Mouse (Mus musculus): Measurements from ENCODE around the gene Ugt1a8.
A peak's percentile ranks its signal among the peaks of the same experiment; 100 is the strongest.
"Not testable (repeated sequence)": the region's sequence is repeated elsewhere in the genome, so short reads cannot be mapped to it uniquely, and the experiment has no call there.

Ugt1a8 gene

GRCm38 (mm10) chr1:88109027-88109557 lies 21.5 kb downstream of the Ugt1a8 start:
- not testable (repeated sequence) for DNase-seq (ENCODE audit: low spot score in 2 of 2)

GRCm38 (mm10) chr1:88109604-88110003 lies 22.0 kb downstream of the Ugt1a8 start:
- DNase-seq (ENCODE audit: low spot score in 2 of 2), result not testable (repeated sequence)

- DNase-seq (ENCODE audit: low spot score in 2 of 2), result not testable (repeated sequence)
These were observed 25.2 kb downstream of the Ugt1a8 start for GRCm38 (mm10) chr1:88112769-88113168.

GRCm38 (mm10) chr1:88120550-88120949 lies 32.9 kb downstream of the Ugt1a8 start:
- not testable (repeated sequence) for DNase-seq (ENCODE audit: low spot score in 2 of 2)

- DNase-seq (ENCODE audit: low spot score in 2 of 2), result not testable (repeated sequence)
These were observed 33.9 kb downstream of the Ugt1a8 start for GRCm38 (mm10) chr1:88121521-88121920.

GRCm38 (mm10) chr1:88125827-88126360 lies 38.3 kb downstream of the Ugt1a8 start:
- not testable (repeated sequence) for DNase-seq (ENCODE audit: low spot score in 2 of 2)

- DNase-seq (ENCODE audit: low spot score in 2 of 2), result not testable (repeated sequence)
These were observed 41.5 kb downstream of the Ugt1a8 start for GRCm38 (mm10) chr1:88129091-88129490.

- DNase-seq (ENCODE audit: low spot score in 2 of 2), result not testable (repeated sequence)
These were observed 42.6 kb downstream of the Ugt1a8 start for GRCm38 (mm10) chr1:88130223-88130622.

GRCm38 (mm10) chr1:88133908-88134456 lies 46.4 kb downstream of the Ugt1a8 start:
- DNase-seq (ENCODE audit: low spot score in 2 of 2), result no peak

GRCm38 (mm10) chr1:88134457-88135011 lies 46.9 kb downstream of the Ugt1a8 start, which contains the start of gene Ugt1a6a:
Gene Ugt1a6a (plus strand): TSS chr1:88134809.
- DNase-seq (ENCODE audit: low spot score in 2 of 2), result not testable (repeated sequence)

- DNase-seq (ENCODE audit: low spot score in 2 of 2), result not testable (repeated sequence)
These were observed 47.8 kb downstream of the Ugt1a8 start for GRCm38 (mm10) chr1:88135229-88135904.

GRCm38 (mm10) chr1:88136646-88137045 lies 49.0 kb downstream of the Ugt1a8 start:
- DNase-seq (ENCODE audit: low spot score in 2 of 2), result no peak

GRCm38 (mm10) chr1:88137264-88137663 lies 49.7 kb downstream of the Ugt1a8 start:
- no peak for DNase-seq (ENCODE audit: low spot score in 2 of 2)

GRCm38 (mm10) chr1:88138145-88138544 lies 50.5 kb downstream of the Ugt1a8 start:
- DNase-seq (ENCODE audit: low spot score in 2 of 2), result no peak

GRCm38 (mm10) chr1:88140492-88140891 lies 52.9 kb downstream of the Ugt1a8 start:
- not testable (repeated sequence) for DNase-seq (ENCODE audit: low spot score in 2 of 2)

GRCm38 (mm10) chr1:88143966-88144675 lies 56.5 kb downstream of the Ugt1a8 start:
- DNase-seq (ENCODE audit: low spot score in 2 of 2), result peak; percentile 31 to 54

- DNase-seq (ENCODE audit: low spot score in 2 of 2), result not testable (repeated sequence)
These were observed 57.7 kb downstream of the Ugt1a8 start for GRCm38 (mm10) chr1:88145278-88145677.

GRCm38 (mm10) chr1:88150133-88150532 lies 62.5 kb downstream of the Ugt1a8 start:
- not testable (repeated sequence) for DNase-seq (ENCODE audit: low spot score in 2 of 2)

GRCm38 (mm10) chr1:88158430-88158829 lies 70.8 kb downstream of the Ugt1a8 start:
- DNase-seq (ENCODE audit: low spot score in 2 of 2), result no peak

GRCm38 (mm10) chr1:88165711-88166110 lies 78.1 kb downstream of the Ugt1a8 start, which contains the start of gene Ugt1a5:
Gene Ugt1a5 (plus strand): TSS chr1:88166012.
- no peak for DNase-seq (ENCODE audit: low spot score in 2 of 2)

- DNase-seq (ENCODE audit: low spot score in 2 of 2), result not testable (repeated sequence)
These were observed 84.6 kb downstream of the Ugt1a8 start for GRCm38 (mm10) chr1:88172190-88172589.

- DNase-seq (ENCODE audit: low spot score in 2 of 2), result no peak
These were observed 92.0 kb downstream of the Ugt1a8 start for GRCm38 (mm10) chr1:88179657-88180056.
